Mouse (Mus musculus) heart, postnatal 36 days (tissue): ENCODE data around the gene Gm11361. TPM values are rescaled to one million over a fixed set of nuclear protein-coding genes. Genes with fewer than 3 reads are reported as not detected.

Experiments used
- DNase-seq, 2 experiments: peaks; one replicate each; pipeline ENCODE4 v3.0.0; 2021 to 2022
- intact Hi-C: fragments of 180-260 bp; cut with DNase I; formaldehyde crosslinking; loops from one replicate; pipeline ENCODE4 v1.15.1; 2025
- total RNA-seq, 2 experiments: library from RNA; stranded (reverse); gene quantifications; 2 replicates each; pipeline ENCODE4 v1.2.3; 2021

Gm11361 gene
- 10 to 100 TPM; 71.0 to 76.2 TPM for total RNA-seq

DNA sequence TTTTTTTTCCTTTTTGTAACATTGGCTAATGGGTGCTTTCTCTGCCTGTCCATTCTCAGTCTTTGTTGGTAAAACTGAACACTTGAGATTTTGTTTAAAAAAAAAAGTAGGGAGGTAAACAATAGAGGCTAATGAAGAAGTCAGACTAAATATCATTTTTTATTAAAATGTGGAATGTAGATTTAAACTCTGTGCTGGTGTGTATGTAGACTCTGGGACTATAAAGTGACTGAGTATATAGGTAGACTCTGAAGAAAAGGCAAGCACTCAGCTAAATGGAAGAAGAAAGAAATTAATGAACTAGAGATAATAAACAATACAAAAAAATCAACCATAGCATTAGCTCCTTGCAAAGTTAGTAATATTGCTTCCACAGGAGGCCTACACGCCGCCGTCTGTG is at the start of gene Gm11361:
Gm11361 (plus strand) TSS at position 301 of the 400 bp plus-strand sequence.
- no peak for DNase-seq
- intact Hi-C loops, result no loop called here

DNA sequence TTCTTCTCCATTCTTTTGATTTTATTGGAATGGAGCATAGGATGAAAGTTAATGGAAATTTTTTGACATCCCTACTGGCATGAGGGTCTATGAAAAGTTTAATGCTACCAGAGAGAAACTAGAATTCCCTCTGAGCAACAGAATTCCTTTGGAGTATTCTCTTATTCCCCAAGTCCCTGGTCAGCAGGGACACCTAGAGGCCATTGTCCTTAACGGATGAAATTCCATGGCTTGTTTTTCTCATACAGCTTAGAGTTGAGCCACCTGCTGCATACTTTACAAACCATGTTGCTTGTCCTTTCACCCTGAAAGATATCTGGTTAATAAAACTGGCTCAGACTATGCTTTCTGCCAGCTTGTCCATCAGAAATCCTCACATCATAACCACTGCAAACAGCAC is 7.1 kb downstream of the Gm11361 start:
- DNase-seq, result no peak
- intact Hi-C loops, result no loop called here

DNA sequence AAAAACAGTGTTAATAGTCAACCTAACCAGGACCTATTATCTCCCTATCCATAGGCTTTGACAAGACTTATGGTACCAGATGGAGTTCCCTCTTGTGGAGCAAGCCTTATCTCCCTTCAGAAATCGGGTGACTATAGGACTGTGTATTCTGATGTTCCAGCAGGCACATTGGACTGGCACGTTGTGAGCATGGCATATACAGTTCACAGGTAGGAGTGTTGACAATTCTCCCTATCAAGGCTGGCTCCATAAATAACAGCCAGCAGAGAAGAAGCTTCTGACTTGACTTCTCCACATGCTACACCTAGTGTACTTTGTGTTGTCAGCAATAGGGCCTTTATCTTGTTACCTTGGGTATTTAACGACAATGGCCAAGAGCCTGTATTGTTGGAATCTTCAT is 30.0 kb downstream of the Gm11361 start:
- DNase-seq, result no peak
- intact Hi-C loops, result no loop called here

DNA sequence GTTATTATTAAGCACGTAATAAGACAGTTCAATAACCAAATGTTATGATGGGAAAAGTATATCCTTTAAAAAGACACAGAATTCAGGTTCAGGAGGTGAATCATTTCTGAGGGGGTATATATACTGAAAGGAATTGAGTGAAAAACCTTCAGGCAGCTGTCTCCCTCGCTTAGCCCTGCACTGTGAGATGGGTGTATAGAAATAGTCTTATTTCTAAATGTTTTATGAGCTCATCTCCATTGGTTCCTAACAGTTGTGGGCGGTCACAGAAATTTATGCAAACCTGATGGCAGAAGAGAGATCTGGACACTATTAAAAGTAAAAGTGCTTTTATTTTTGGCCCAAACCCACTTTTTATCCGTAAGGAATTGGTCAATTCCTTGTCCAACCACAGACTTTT is 36.9 kb downstream of the Gm11361 start:
- no peak for DNase-seq
- intact Hi-C loops, result no loop called here

DNA sequence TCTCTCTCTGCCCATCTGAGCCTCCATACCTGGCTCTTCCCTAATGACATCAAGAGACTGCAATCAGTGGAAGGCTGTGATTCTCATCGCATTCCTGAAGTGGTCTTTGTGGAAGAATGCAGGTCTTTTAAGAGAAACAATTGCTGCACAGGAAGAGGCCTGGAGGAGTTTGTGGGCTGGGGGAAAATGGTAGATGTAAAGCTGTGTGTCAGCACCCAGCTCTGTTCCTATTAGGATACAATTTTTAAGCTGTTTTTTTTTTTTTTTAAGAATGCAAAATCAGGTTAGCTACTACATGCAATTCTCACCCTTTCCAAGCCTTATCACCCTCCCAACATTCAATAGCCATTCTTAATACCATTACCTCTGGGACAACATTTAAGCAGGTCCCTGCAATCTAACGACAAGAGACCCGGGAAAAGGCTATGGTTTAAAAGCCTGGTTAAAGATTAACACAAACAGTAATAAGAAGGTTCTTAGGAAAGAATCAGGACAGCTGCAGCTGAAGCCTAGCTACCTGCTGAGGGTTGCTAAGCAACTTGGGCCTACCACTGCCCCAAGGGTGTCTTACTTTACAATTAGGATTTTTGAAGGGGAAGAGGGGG is 37.5 kb downstream of the Gm11361 start:
- no peak for DNase-seq
- intact Hi-C loops, result no loop called here

DNA sequence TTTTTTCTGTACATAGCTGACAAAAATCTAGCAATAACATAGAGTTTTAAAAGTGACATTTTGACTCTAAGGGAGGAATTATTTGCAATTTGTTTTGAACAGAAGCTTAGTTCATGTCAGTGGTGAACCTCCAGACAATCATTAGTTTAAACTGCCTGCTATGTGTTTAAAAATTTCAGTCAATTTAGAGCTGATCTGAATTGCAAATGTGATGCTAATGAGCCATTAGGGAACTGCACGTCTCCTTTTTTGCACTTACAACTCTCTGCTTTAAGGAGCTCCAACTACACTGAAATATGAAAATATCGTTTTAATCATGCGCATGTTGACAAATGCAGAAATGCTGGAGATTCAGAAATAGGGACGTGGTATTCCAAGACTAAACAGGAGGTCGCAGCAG is 38.2 kb downstream of the Gm11361 start:
- DNase-seq, result no peak
- intact Hi-C loops, result no loop called here

DNA sequence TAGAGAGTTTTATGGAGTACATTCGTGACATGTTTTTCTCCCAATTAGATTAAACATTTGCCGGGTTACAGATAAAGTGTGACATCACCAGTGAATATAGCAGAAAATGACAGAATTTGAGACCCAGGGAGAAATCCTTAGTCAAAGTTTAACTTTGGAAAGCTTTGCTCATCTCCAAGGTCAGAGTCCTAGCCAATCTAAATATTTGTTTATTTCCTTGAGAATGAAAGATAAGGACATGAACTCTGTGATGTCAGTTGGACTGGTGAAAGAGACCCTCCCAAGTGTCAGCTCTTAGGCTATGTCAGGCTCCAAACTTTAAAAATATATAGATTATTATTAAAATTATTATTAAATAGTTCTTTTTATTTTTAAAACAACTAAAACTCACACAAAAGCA is 39.8 kb downstream of the Gm11361 start:
- intact Hi-C loops, result no loop called here
- DNase-seq, result no peak

DNA sequence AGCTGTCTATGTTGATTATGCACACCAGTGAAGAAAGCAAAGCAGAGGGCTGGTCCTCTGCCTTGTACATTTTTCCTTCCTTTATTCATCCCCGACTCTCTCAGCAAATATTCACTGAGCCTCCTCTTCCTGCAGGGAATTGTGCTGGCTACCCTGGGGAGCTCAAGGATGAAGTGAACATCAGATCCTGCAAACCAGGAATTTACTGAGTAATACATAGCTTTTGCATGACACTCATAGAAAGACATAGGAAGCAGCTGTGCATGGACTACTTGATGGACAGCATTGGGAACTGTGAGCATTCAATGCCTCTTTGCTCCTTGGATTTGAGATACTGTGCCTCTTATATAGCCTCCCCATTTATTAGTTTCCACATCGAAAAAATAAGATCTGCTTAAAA is 40.2 kb downstream of the Gm11361 start:
- no peak for DNase-seq

More for the DNA sequence above, 40.2 kb downstream of the Gm11361 start:
- intact Hi-C loops, result no loop called here

Other genes starting within 250 kb of the Gm11361 start
- gene Prl4a1, start 241.3 kb upstream of the Gm11361 start, total RNA-seq, result not detected
- not detected for gene Prl5a1, start 115.0 kb upstream of the Gm11361 start, total RNA-seq